Mouse (Mus musculus) midbrain, embryonic 13.5 days (tissue): ENCODE results near the gene Keap1. TPM values are rescaled to one million over a fixed set of nuclear protein-coding genes. Genes with fewer than 3 reads are reported as not detected.
A peak's percentile ranks its signal among the peaks of the same experiment; 100 is the strongest.
"Not testable (repeated sequence)": the region's sequence is repeated elsewhere in the genome, so short reads cannot be mapped to it uniquely, and the experiment has no call there.

Experiments
- ATAC-seq: fragments of 200-750 bp; cut with Nextera tagmentation; 2 replicates; pipeline ENCODE4 v1.8.0; 2017; ENCODE audit warnings: mild to moderate bottlenecking, moderate TSS enrichment, moderate library complexity
- H3K27ac ChIP-seq: fragments of 300-500 bp; sonication (generic); 2 replicates; pipeline ENCODE4 v1.5.1; 2015; ENCODE audit warnings: inconsistent platforms, mild to moderate bottlenecking, moderate library complexity
- H3K27me3 ChIP-seq: fragments of 300-500 bp; sonication (generic); 2 replicates; pipeline ENCODE4 v1.6.1; 2015; ENCODE audit warnings: mild to moderate bottlenecking, inconsistent platforms
- H3K36me3 ChIP-seq: fragments of 300-500 bp; sonication (generic); 2 replicates; pipeline ENCODE4 v1.6.1; 2015; ENCODE audit warnings: mild to moderate bottlenecking, inconsistent platforms
- H3K4me1 ChIP-seq: fragments of 300-500 bp; sonication (generic); replicated peaks from 2 replicates; pipeline ENCODE4 v1.6.1; 2015; ENCODE audit warnings: inconsistent platforms
- H3K4me2 ChIP-seq: fragments of 300-500 bp; sonication (generic); replicated peaks from 2 replicates; pipeline ENCODE4 v1.6.1; 2015; ENCODE audit warnings: moderate library complexity, mild to moderate bottlenecking, inconsistent platforms
- H3K4me3 ChIP-seq: fragments of 300-500 bp; sonication (generic); replicated peaks from 2 replicates; pipeline ENCODE4 v1.5.1; 2015; ENCODE audit warnings: mild to moderate bottlenecking, inconsistent platforms
- H3K9ac ChIP-seq: fragments of 300-500 bp; sonication (generic); replicated peaks from 2 replicates; pipeline ENCODE4 v1.6.1; 2015; ENCODE audit warnings: mild to moderate bottlenecking, inconsistent platforms
- H3K9me3 ChIP-seq: fragments of 300-500 bp; sonication (generic); 2 replicates; pipeline ENCODE4 v1.6.1; 2016; ENCODE audit warnings: mild to moderate bottlenecking, inconsistent platforms
- WGBS: fragments of 180-500 bp; shearing (Covaris S2); methylation state at CpG from one replicate; pipeline ENCODE4 v1.1.7; 2015; 5-methylcytosine and 5-hydroxymethylcytosine counted together
- polyA plus RNA-seq: library from polyadenylated mRNA; unstranded; fragments of >200 nt; fragmentation: Nextera tagmentation; extraction: Ambion mirVana; gene quantifications from 2 replicates; pipeline ENCODE4 v1.2.1, GENCODE M21; 2015

Keap1 gene
- polyA plus RNA-seq, 1 experiment from 2014 or later, result 61.9 TPM

DNA sequence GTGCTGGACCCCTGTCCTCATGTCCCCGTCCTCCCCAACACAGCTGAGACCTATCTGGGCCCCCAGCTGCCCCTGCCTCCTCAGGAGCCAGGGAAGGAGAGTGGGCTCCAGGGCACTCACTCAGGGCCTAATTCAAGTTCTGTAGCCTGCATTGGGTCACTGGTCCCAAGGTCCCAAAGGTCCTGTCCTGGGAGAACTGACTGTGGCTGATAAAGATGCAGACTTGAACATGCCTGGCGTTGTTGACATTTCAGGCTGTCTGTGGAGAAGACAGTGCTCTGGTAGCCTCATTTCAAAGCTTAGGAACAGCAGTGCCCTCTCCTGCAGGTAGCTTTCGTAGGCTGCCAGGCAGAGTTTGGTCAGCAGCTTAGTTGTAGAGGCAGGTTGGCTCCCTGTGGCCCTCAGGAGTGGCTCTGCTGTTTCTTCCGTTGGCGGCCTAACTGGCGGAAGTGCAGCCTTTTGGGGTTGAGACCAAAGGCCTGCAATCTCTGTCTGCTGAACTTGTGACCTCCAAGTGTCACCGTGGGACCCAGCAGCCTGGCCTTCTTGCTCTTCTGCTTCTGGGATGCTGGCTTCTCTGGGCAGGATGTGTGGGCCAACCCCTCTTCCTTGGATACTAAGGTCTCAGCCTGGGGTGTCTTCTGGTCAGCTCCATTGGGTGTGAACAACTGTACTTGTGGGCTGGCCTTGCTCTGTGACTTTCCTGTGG, 34.5 kb upstream of the Keap1 start:
- H3K4me2 ChIP-seq, result no peak overlapping the region
- H3K27ac ChIP-seq, result no peak overlapping the region
- H3K4me1 ChIP-seq, result no peaks in the 10 kb centered on the region
- no peaks in the 10 kb centered on the region for H3K27me3 ChIP-seq
- H3K36me3 ChIP-seq, result peaks cover 98% of the 10 kb centered on the region
- H3K9ac ChIP-seq, result no peak overlapping the region
- no peak for ATAC-seq
- WGBS, result 84% methylated on average over 7 of the region's 7 CpGs
- no peak overlapping the region for H3K4me3 ChIP-seq
- H3K9me3 ChIP-seq, result no peaks in the 10 kb centered on the region

DNA sequence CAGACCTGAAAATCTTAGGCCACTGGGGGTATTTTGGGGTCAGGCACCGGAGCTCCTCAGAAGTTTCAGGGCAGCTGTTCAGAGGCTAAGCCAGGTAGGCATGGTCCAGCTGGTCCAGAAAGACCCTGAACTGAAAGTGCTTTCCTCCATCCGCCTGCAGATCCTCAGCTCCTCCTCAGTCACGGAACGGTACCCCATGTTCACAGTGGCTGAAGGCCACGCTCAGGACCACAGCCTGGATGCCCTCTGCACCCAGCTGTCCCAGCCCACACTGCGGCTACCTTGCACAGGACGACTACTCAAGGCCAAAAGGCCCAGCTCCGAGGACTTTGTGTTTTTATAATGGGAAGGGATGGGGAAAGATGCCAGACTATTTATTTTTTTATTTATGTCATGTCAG, 33.9 kb upstream of the Keap1 start:
- Histone ChIP-seq H3K27ac (no peak overlapping the region), H3K4me1 (no peaks in the 10 kb centered on the region), H3K9me3 (no peaks in the 10 kb centered on the region), H3K4me3 (no peak overlapping the region), H3K36me3 (peaks cover 100% of the 10 kb centered on the region), H3K4me2 (no peak overlapping the region), H3K9ac (no peak overlapping the region), H3K27me3 (no peaks in the 10 kb centered on the region)
- no peak for ATAC-seq
- WGBS, result 85% methylated on average over 8 of the region's 8 CpGs

DNA sequence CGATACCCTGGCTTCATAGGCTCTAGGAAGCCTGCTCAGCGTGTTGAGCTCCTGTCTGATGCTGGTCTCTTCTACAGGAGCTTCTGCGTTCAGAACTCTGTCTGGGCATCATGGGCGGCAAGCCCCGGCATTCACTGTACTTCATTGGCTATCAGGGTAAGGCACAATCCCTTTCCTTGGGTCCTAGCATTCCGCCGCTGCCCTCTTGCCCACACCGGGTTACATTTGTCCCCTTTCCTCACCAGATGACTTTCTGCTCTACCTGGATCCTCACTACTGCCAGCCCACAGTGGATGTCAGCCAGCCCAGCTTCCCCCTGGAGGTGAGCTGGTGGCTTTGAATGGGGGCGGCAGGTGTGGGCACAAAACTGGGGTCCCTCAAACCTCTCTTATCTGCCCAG, 33.2 kb upstream of the Keap1 start:
- 96% methylated on average over 9 of the region's 9 CpGs for WGBS
- Histone ChIP-seq H3K4me2 (no peak overlapping the region), H3K9me3 (no peaks in the 10 kb centered on the region), H3K9ac (no peak overlapping the region), H3K27me3 (no peaks in the 10 kb centered on the region), H3K4me1 (no peaks in the 10 kb centered on the region), H3K27ac (no peak overlapping the region), H3K4me3 (no peak overlapping the region), H3K36me3 (peaks cover 97% of the 10 kb centered on the region)
- ATAC-seq, result no peak

DNA sequence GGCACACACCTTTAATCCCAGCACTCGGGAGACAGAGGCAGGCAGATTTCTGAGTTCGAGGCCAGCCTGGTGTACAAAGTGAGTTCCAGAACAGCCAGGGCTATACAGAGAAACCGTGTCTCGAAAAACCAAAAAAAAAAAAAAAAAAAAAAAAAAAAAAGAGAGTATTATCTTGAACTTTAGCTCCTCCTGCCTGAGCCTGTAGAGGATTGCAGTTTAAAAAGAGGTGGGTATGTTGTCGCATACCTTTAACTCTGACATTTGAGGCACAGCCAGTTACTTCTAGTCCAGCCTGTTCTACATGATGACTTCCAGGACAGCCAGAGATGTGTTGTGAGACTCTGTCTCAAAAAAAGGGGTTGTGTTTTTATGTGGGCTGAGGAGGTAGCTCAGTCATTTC, 30.4 kb upstream of the Keap1 start:
- 89% methylated on average over 5 of the region's 5 CpGs for WGBS
- H3K4me1 ChIP-seq, result peaks cover 21% of the 10 kb centered on the region
- H3K9me3 ChIP-seq, ATAC-seq, H3K27ac ChIP-seq, H3K4me3 ChIP-seq, H3K27me3 ChIP-seq, H3K9ac ChIP-seq, H3K4me2 ChIP-seq: not testable (repeated sequence)
- peaks cover 76% of the 10 kb centered on the region for H3K36me3 ChIP-seq

DNA sequence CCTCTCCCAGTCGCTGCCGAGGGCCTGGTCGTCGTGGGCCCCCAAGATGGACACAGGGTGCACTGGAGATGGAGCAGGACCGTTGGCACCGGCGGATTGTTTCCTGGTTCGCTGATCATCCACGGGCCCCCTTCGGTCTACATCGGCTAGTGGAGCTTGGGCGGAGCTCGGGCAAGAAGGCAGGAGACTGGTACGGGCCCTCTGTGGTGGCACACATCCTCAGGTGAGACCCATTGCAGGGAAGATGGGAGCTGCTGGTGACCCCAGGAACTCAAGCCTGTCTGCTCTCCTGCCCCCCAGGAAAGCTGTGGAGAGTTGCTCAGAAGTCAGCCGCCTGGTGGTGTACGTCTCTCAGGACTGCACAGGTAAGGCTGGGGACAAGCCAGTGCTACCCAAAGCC, 29.1 kb upstream of the Keap1 start:
- H3K4me2 ChIP-seq, result no peak overlapping the region
- ATAC-seq, result no peak
- 93% methylated on average over 16 of the region's 16 CpGs for WGBS
- no peak overlapping the region for H3K27ac ChIP-seq
- H3K4me3 ChIP-seq, result no peak overlapping the region
- H3K36me3 ChIP-seq, result peaks cover 63% of the 10 kb centered on the region
- no peak overlapping the region for H3K9ac ChIP-seq
- H3K27me3 ChIP-seq, result no peaks in the 10 kb centered on the region
- no peaks in the 10 kb centered on the region for H3K9me3 ChIP-seq
- H3K4me1 ChIP-seq, result peaks cover 25% of the 10 kb centered on the region

DNA sequence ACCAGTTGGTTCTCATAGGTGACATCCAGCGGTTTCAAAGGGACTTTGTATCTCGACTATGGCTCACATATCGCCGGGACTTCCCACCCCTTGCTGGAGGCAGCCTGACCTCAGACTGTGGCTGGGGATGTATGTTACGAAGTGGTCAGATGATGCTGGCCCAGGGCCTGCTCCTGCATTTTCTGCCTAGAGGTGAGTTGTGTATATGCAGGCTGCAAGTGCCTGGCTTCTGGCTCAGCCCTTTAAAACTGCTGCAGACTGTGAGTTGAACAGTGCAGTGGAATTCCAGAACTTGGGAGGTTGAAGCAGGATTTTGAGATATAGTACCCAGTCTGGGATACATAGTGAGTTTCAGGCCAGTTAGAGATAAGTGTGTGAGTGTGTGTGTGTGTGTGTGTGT, 27.7 kb upstream of the Keap1 start:
- Histone ChIP-seq H3K4me3 (0 out of 2 replicates have a peak overlapping the region, but pooled peaks have one; percentile 0), H3K9ac (no peak overlapping the region; the same call in 1 of the 2 replicates), H3K9me3 (no peaks in the 10 kb centered on the region), H3K36me3 (peaks cover 49% of the 10 kb centered on the region), H3K27me3 (no peaks in the 10 kb centered on the region), H3K4me2 (peak overlapping the region; percentile 93), H3K27ac (no peak overlapping the region), H3K4me1 (peaks cover 25% of the 10 kb centered on the region)
- 89% methylated on average over 5 of the region's 5 CpGs for WGBS
- no peak for ATAC-seq

DNA sequence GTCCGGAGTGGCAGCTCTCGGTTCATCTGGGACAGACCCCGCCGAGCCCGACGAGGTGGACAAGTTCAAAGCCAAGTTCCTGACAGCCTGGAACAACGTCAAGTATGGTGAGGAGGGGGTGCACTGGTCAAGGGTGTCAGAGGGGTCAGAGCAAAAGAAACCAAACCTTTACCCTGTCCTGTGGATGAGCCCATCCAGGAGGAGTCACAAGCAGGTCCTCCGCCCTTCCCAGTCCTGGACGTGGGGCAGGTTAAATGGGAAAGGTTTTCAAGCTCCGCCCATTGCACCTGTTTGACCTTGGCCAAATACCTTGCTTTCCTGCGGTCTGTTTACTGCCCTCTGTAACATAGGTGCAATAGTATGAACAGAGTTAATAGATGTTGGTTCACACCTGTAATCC, 26.4 kb upstream of the Keap1 start:
- Histone ChIP-seq H3K27ac (0 out of 2 replicates have a peak overlapping the region, but pooled peaks have one; percentile 67), H3K27me3 (no peaks in the 10 kb centered on the region), H3K36me3 (peaks cover 36% of the 10 kb centered on the region), H3K9ac (peak overlapping the region; percentile 82), H3K4me1 (peaks cover 25% of the 10 kb centered on the region), H3K9me3 (no peaks in the 10 kb centered on the region), H3K4me3 (peak overlapping the region; percentile 72), H3K4me2 (peak overlapping the region; percentile 93)
- WGBS, result 7% methylated on average over 11 of the region's 11 CpGs
- ATAC-seq, result no peak; the same call in none of the 2 replicates

DNA sequence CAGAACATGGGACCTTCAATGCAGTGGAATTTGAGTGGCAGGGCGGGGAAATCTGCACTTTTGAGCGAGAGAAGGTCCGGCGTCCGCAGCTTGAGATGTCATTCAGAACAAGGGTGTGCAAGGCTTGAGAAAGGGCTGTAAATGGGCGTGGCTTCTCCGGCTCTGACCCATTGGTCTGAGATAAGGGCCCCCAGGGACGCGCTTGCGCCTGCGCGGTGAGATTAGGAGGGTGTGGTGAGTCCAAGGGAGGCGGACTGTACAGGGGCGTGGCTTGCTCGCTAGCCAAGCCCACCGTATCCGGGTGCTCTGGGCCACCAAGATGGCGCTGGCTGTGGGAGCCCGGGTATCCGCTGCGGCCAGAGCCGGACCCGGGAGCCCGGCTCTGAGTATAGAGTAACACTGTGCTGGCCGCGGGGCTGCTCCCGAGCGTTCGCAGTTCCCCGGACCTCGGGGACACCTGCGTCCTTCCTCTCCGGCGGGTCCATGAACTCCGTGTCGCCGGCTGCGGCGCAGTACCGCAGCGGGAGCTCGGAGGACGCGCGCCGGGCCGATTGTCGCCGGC, 25.9 kb upstream of the Keap1 start, which contains the start of gene Atg4d:
Gene Atg4d, plus strand, starts transcription at position 294 of the 562 bp plus-strand sequence.
- Histone ChIP-seq H3K27me3 (peaks cover under 1% of the 10 kb centered on the region; the same call in 1 of the 2 replicates), H3K9me3 (no peaks in the 10 kb centered on the region), H3K9ac (peak within 1 kb of the TSS; percentile 82), H3K36me3 (peaks cover 31% of the 10 kb centered on the region), H3K4me3 (peak within 1 kb of the TSS; percentile 72), H3K4me2 (peak within 1 kb of the TSS; percentile 93), H3K27ac (peak within 1 kb of the TSS; percentile 80), H3K4me1 (peaks cover 25% of the 10 kb centered on the region)
- peak; percentile 98 for ATAC-seq
- WGBS, result under 1% methylated on average over 49 of the region's 49 CpGs

DNA sequence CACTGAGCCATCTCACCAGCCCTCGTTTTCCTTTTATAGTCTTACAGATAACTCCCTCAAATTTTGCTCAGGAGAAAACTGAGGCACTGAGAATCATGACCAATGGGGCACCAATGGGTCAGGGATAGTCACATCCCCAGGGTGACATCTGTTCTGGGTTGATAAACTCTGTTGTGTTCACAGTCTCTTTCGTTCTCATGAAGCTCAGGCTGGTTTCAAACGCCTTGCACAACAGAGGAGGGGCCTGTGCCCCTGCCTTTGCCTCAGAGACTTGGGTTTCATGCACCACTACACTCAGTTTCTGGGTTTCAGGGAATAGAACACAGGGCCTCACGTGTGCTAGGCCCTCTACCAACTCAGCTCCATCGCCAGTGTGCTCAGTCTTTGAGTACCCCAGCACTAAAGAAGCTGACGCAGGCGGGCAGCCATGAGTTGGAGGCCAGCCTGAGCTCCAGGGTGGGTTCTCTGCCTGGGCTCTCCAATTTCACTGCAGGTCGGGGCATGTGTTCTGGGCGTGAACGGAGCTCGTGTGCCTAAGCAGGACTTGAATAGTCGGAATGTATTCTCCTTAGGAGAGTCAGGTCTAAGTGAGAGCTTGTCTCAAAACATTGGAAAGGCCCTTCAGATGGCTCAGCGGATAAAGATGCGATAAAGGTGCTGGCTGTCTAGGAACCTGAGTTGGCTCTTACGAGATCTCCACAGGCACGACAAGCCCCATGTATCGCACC, 25.3 kb upstream of the Keap1 start:
- H3K9ac ChIP-seq, result peak overlapping the region; percentile 82
- H3K4me2 ChIP-seq, result peak overlapping the region; percentile 93
- H3K9me3 ChIP-seq, result no peaks in the 10 kb centered on the region
- H3K4me3 ChIP-seq, result peak overlapping the region; percentile 72
- 15% methylated on average over 17 of the region's 17 CpGs for WGBS
- peaks cover 7% of the 10 kb centered on the region; the same call in 1 of the 2 replicates for H3K27me3 ChIP-seq
- H3K4me1 ChIP-seq, result peaks cover 25% of the 10 kb centered on the region
- H3K36me3 ChIP-seq, result peaks cover 24% of the 10 kb centered on the region
- peak overlapping the region; percentile 80 for H3K27ac ChIP-seq
- no peak for ATAC-seq

DNA sequence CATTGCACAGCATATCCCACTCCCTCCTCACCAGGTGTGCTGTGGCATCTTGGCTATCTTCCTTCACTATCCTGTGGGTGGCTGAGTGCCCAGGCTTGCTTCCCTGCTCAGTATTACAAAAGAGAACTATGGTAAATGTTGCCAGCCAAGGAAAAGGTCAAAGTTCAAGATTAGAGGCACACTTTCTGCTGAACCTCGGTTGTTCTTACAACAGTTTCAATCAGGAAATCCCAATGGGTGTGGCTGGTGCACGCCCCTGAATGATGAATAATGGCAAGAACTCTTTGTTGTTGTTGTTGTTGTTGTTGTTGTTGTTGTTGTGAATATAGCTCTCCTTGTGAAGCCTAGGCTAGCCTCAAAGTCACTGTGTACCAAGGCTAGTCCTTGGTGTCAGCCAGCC, 22.7 kb upstream of the Keap1 start:
- no peaks in the 10 kb centered on the region for H3K9me3 ChIP-seq
- WGBS, result 66% methylated on average over 2 of the region's 2 CpGs

DNA sequence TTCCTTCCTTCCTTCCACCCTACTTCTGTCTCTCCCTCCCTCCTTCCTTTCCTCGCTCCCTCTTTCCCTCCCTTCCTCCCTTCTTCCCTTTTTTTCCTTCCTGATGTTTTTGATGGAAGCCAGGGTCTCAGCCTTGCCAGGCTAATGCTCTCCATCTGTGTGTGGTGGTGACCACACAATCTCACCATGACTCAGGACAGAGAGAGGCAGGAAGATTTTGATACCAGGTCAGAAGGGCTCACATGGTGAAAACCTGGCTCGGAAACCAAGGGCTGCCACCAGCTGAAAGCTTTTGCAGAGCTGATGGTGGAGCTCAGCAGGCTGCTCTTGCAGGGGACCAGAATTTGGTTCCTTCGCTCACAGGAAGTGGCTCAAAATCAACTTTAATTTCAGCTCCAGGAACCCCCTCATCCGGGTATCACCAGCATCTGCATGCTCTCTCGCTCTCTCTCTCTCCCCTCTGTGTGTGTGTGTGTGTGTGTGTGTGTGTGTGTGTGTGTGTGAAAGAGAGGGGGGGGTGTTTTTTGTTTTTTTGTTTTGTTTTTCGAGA, 21.4 kb upstream of the Keap1 start:
- WGBS, result 85% methylated on average over 6 of the region's 6 CpGs

More for the DNA sequence above, 22.7 kb upstream of the Keap1 start:
- no peak overlapping the region for H3K9ac ChIP-seq
- H3K4me3 ChIP-seq, result no peak overlapping the region
- peaks cover 1% of the 10 kb centered on the region; the same call in 1 of the 2 replicates for H3K36me3 ChIP-seq
- peaks cover 10% of the 10 kb centered on the region; the same call in 1 of the 2 replicates for H3K27me3 ChIP-seq
- H3K27ac ChIP-seq, result no peak overlapping the region
- peaks cover 20% of the 10 kb centered on the region for H3K4me1 ChIP-seq
- ATAC-seq, result no peak
- H3K4me2 ChIP-seq, result no peak overlapping the region

DNA sequence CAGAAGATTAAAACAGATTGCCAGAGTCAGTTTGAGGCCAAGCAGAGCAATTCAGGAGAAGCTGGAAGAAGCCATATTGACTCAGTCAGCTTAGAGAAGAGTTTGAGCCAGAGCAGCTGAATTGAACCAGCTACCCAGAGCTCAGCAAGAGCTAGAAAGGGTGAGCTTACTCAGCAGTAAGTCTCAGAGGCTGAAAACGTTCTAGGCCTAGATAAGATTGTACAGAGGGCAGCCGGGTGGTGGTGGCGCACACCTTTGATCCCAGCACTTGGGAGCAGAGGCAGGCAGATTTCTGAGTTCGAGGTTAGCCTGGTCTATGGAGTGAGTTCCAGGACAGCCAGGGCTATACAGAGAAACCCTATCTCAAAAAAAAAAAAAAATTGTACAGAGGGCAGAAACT, 17.2 kb upstream of the Keap1 start:
- H3K27ac ChIP-seq, H3K4me1 ChIP-seq, H3K36me3 ChIP-seq, ATAC-seq, H3K9ac ChIP-seq, H3K9me3 ChIP-seq, H3K4me3 ChIP-seq, H3K4me2 ChIP-seq: not testable (repeated sequence)
- WGBS, result 86% methylated on average over 4 of the region's 4 CpGs
- H3K27me3 ChIP-seq, result peaks cover 23% of the 10 kb centered on the region

More for the DNA sequence above, 21.4 kb upstream of the Keap1 start:
- no peak for ATAC-seq
- peaks cover 10% of the 10 kb centered on the region; the same call in 1 of the 2 replicates for H3K27me3 ChIP-seq
- H3K36me3 ChIP-seq, result no peaks in the 10 kb centered on the region
- H3K27ac ChIP-seq, result no peak overlapping the region
- H3K9ac ChIP-seq, result no peak overlapping the region
- no peak overlapping the region for H3K4me3 ChIP-seq
- H3K4me1 ChIP-seq, result peaks cover 7% of the 10 kb centered on the region
- H3K4me2 ChIP-seq, result no peak overlapping the region
- H3K9me3 ChIP-seq, result no peaks in the 10 kb centered on the region
